Mouse (Mus musculus): ENCODE measurements around the gene Mpp6.

- TF ChIP-seq POLR2A (IDR thresholded peaks at IDR 0.05; ENCODE audit: insufficient read depth, low read depth, low read length), result no peak
- no peak for TF ChIP-seq CTCF (IDR thresholded peaks at IDR 0.05)
Observed at GRCm38 (mm10) chr6:50244126-50244525, 134.1 kb downstream of the Mpp6 start.
